Mouse (Mus musculus) kidney, adult 2 months (tissue): ENCODE data around the gene Pex10. TPM values are rescaled to one million over a fixed set of nuclear protein-coding genes. Genes with fewer than 3 reads are reported as not detected.

Experiments used
- DNase-seq: peaks from one replicate; pipeline ENCODE4 v3.0.0; 2021
- H3K27ac ChIP-seq: fragments of 200-500 bp; 2 replicates; pipeline ENCODE4 v1.5.1; 2012; ENCODE audit warnings: low read depth, low read length, control low read depth, inconsistent platforms; ENCODE audit not compliant: insufficient read depth
- H3K27me3 ChIP-seq: fragments of 200-500 bp; replicated peaks from 2 replicates; pipeline ENCODE4 v1.6.1; 2012; ENCODE audit warnings: mild to moderate bottlenecking, moderate library complexity, low read length, inconsistent platforms; ENCODE audit not compliant: control insufficient read depth, insufficient read depth
- H3K36me3 ChIP-seq: fragments of 200-500 bp; 2 replicates; pipeline ENCODE4 v1.6.1; 2012; ENCODE audit warnings: mild to moderate bottlenecking, moderate library complexity, low read length, inconsistent platforms; ENCODE audit not compliant: control insufficient read depth, insufficient read depth
- H3K4me1 ChIP-seq: fragments of 200-500 bp; 2 replicates; pipeline ENCODE4 v1.6.1; 2011; ENCODE audit warnings: low read length; ENCODE audit not compliant: control insufficient read depth, insufficient read depth
- H3K4me3 ChIP-seq: fragments of 200-500 bp; 2 replicates; pipeline ENCODE4 v1.5.1; 2011; ENCODE audit warnings: mild to moderate bottlenecking, low read depth, low read length, control low read depth; ENCODE audit not compliant: insufficient read depth
- CTCF ChIP-seq: fragments of 200-500 bp; conservative IDR thresholded peaks from 2 replicates; pipeline ENCODE4 v1.5.1; 2011; ENCODE audit warnings: low read depth, mild to moderate bottlenecking, control low read depth, low read length, moderate library complexity, mixed read lengths; ENCODE audit not compliant: insufficient read depth, insufficient read length
- POLR2A ChIP-seq: fragments of 200-500 bp; IDR thresholded peaks from one replicate; pipeline ENCODE4 v1.6.1; 2011; ENCODE audit warnings: low read depth, low read length, control low read depth
- WGBS: fragments of 180-500 bp; shearing (Covaris S2); methylation state at CpG from one replicate; pipeline ENCODE4 v1.1.7; 2018; 5-methylcytosine and 5-hydroxymethylcytosine counted together
- polyA plus RNA-seq: library from polyadenylated mRNA; depleted of rRNA; stranded (reverse); fragments of >200 nt; gene quantifications from 2 replicates; pipeline ENCODE4 v1.2.3, GENCODE M21; 2012

Pex10 gene
- polyA plus RNA-seq, 1 experiment, result 23.9 TPM

GRCm38 (mm10) chr4:155093431-155094149 is 26.8 kb downstream of the Pex10 start:
- Histone ChIP-seq H3K27ac (no peak overlapping the region), H3K4me3 (no peak overlapping the region), H3K27me3 (no peaks in the 10 kb centered on the region), H3K36me3 (no peaks in the 10 kb centered on the region), H3K4me1 (peaks cover 2% of the 10 kb centered on the region; the same call in 1 of the 2 replicates)
- no peak for DNase-seq
- WGBS, result 77% methylated on average over 7 of the region's 7 CpGs
- TF ChIP-seq POLR2A (no peak), CTCF (no peak)

GRCm38 (mm10) chr4:155094565-155094964 is 27.7 kb downstream of the Pex10 start:
- Histone ChIP-seq H3K27ac (no peak overlapping the region), H3K27me3 (no peaks in the 10 kb centered on the region), H3K36me3 (no peaks in the 10 kb centered on the region), H3K4me1 (peaks cover 2% of the 10 kb centered on the region; the same call in 1 of the 2 replicates), H3K4me3 (no peak overlapping the region)
- peak; percentile 58 for DNase-seq
- TF ChIP-seq POLR2A (no peak), CTCF (peak; percentile 70)
- WGBS, result 64% methylated on average over 3 of the region's 3 CpGs

DNA sequence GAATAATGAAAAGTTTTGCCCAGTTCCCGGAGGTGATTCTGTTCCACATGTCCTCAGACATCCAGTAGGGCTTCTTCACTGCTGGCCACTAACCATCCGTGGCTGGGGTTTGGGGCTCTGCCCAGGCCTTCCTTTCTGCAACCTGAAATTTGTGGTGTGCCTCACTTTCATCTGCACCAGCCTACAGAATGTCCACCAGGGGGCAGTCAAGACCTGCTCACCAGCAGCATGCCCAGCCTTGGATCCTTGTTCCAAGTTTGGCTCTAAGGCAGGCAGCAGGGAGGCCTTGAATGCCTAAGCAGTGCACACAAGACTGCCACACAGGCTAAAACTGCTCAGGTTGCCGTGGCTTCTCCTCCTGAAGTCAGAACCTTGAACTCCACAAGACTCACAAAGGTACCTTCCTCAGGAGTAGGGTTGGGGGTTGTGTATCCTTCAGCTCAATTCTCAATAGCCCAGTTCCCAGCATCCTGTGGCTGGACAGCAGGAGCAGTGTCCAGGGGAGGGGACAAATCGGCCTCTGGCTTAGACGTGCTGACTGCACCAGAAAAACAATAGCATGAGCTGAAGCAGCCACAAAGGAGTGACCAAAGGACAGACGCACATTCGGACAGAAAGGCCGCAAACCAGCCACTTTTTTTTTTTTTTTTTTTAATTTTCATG is 28.6 kb downstream of the Pex10 start:
- Histone ChIP-seq H3K4me1 (peaks cover 2% of the 10 kb centered on the region; the same call in 1 of the 2 replicates), H3K4me3 (no peak overlapping the region), H3K27me3 (no peaks in the 10 kb centered on the region), H3K27ac (no peak overlapping the region), H3K36me3 (no peaks in the 10 kb centered on the region)
- DNase-seq, result peak; percentile 92
- TF ChIP-seq CTCF (peak; percentile 99; the same call in 1 of the 2 replicates), POLR2A (no peak)
- WGBS, result 42% methylated on average over 8 of the region's 8 CpGs

GRCm38 (mm10) chr4:155095967-155096366 is 29.2 kb downstream of the Pex10 start:
- H3K27ac ChIP-seq, result no peak overlapping the region

GRCm38 (mm10) chr4:155097452-155097851 is 30.6 kb downstream of the Pex10 start:
- H3K27me3 ChIP-seq, result no peaks in the 10 kb centered on the region
- 94% methylated on average over 6 of the region's 6 CpGs for WGBS
- no peaks in the 10 kb centered on the region for H3K36me3 ChIP-seq
- DNase-seq, result no peak
- H3K27ac ChIP-seq, result no peak overlapping the region
- H3K4me3 ChIP-seq, result no peak overlapping the region
- peaks cover 2% of the 10 kb centered on the region; the same call in 1 of the 2 replicates for H3K4me1 ChIP-seq
- no peak for TF ChIP-seq POLR2A
- no peak for TF ChIP-seq CTCF

More at GRCm38 (mm10) chr4:155095967-155096366, 29.2 kb downstream of the Pex10 start:
- Histone ChIP-seq H3K27me3 (no peaks in the 10 kb centered on the region), H3K4me3 (no peak overlapping the region), H3K4me1 (peaks cover 2% of the 10 kb centered on the region; the same call in 1 of the 2 replicates), H3K36me3 (no peaks in the 10 kb centered on the region)
- 87% methylated on average over 8 of the region's 8 CpGs for WGBS
- DNase-seq, result no peak
- TF ChIP-seq POLR2A (no peak), CTCF (no peak)

DNA sequence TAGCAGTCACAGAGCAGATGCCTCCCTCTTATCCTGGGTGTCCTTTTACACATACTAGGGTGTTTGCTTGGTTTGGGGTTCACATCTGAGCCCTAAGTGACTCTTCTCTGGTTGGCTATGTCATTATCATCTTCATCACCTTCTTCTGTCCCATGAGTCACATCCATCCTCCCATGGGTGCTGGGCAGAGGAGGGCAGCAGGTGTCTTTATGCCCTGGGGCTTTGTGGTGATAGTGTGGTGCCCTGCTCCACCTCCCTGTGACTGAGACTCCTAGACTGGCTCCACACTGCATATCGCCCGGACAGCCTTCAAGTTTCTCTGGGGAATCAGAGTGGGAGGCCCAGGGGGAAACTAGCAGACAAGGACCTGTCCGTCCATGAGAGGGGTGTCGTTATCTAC is 31.8 kb downstream of the Pex10 start:
- Histone ChIP-seq H3K36me3 (no peaks in the 10 kb centered on the region), H3K27me3 (no peaks in the 10 kb centered on the region), H3K27ac (no peak overlapping the region), H3K4me1 (peaks cover 2% of the 10 kb centered on the region; the same call in 1 of the 2 replicates), H3K4me3 (no peak overlapping the region)
- TF ChIP-seq CTCF, result no peak
- no peak for TF ChIP-seq POLR2A
- DNase-seq, result no peak
- 87% methylated on average over 4 of the region's 4 CpGs for WGBS

DNA sequence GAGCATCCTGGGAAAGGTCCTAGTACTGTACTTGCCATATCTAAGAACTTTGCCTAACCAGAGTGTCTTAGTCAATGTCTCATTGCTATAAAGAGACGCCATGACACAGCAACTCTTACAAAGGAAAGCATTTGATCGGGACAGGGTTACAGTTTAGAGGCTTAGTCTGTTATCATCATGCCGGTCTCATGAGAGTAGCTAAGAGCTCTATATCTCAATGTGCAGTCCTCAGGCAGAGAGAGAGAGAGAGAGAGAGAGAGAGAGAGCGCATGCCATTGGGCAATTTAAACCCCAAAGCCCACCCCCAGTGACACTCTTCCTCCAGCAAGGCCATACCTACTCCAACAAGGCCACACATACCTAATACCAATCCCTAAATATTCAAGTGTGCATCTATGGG is 41.1 kb downstream of the Pex10 start:
- DNase-seq, result no peak
- Histone ChIP-seq H3K4me1 (no peaks in the 10 kb centered on the region), H3K36me3 (no peaks in the 10 kb centered on the region), H3K4me3 (no peak overlapping the region), H3K27ac (no peak overlapping the region), H3K27me3 (no peaks in the 10 kb centered on the region)
- TF ChIP-seq CTCF, result no peak
- TF ChIP-seq POLR2A, result no peak
- WGBS, result 96% methylated on average over 4 of the region's 4 CpGs
